Mouse (Mus musculus) right cerebral cortex, postnatal 25 days (tissue): ENCODE results near the gene 6430628N08Rik.

Source experiments
- DNase-seq: peaks from one replicate; pipeline ENCODE4 v3.0.0; 2022

Gene 6430628N08Rik

GRCm38 (mm10) chr4:115890553-115890952 is at the start of gene 6430628N08Rik:
TSS of gene 6430628N08Rik (plus strand) at chr4:115890665.
- no peak for DNase-seq

GRCm38 (mm10) chr4:115840842-115841241 is 49.6 kb upstream of the 6430628N08Rik start:
- DNase-seq = no peak

GRCm38 (mm10) chr4:115846656-115847055 is 43.8 kb upstream of the 6430628N08Rik start:
- no peak for DNase-seq

GRCm38 (mm10) chr4:115847377-115847776 is 43.1 kb upstream of the 6430628N08Rik start:
- DNase-seq = no peak

- DNase-seq = no peak
Observed at GRCm38 (mm10) chr4:115848083-115848482, 42.4 kb upstream of the 6430628N08Rik start.

- DNase-seq = no peak
Observed at GRCm38 (mm10) chr4:115848990-115849677, 41.3 kb upstream of the 6430628N08Rik start.

GRCm38 (mm10) chr4:115850111-115850510 is 40.4 kb upstream of the 6430628N08Rik start:
- no peak for DNase-seq

- DNase-seq = no peak
Observed at GRCm38 (mm10) chr4:115850631-115851030, 39.8 kb upstream of the 6430628N08Rik start.

- DNase-seq = no peak
Observed at GRCm38 (mm10) chr4:115851569-115851968, 38.9 kb upstream of the 6430628N08Rik start.

GRCm38 (mm10) chr4:115855100-115855499 is 35.4 kb upstream of the 6430628N08Rik start:
- DNase-seq = no peak

GRCm38 (mm10) chr4:115855609-115856008 is 34.9 kb upstream of the 6430628N08Rik start:
- no peak for DNase-seq

GRCm38 (mm10) chr4:115856282-115856681 is 34.2 kb upstream of the 6430628N08Rik start:
- no peak for DNase-seq

- no peak for DNase-seq
Observed at GRCm38 (mm10) chr4:115857293-115857883, 33.1 kb upstream of the 6430628N08Rik start.

- no peak for DNase-seq
Observed at GRCm38 (mm10) chr4:115863352-115863751, 27.1 kb upstream of the 6430628N08Rik start.

- DNase-seq = no peak
Observed at GRCm38 (mm10) chr4:115863880-115864279, 26.6 kb upstream of the 6430628N08Rik start.

GRCm38 (mm10) chr4:115869512-115870210 is 20.8 kb upstream of the 6430628N08Rik start:
- DNase-seq = no peak

- no peak for DNase-seq
Observed at GRCm38 (mm10) chr4:115873231-115873630, 17.2 kb upstream of the 6430628N08Rik start.

GRCm38 (mm10) chr4:115878216-115878678 is 12.2 kb upstream of the 6430628N08Rik start:
- DNase-seq = no peak

GRCm38 (mm10) chr4:115878828-115879227 is 11.6 kb upstream of the 6430628N08Rik start:
- no peak for DNase-seq

- no peak for DNase-seq
Observed at GRCm38 (mm10) chr4:115881183-115881582, 9.3 kb upstream of the 6430628N08Rik start.

- DNase-seq = no peak
Observed at GRCm38 (mm10) chr4:115882195-115882594, 8.3 kb upstream of the 6430628N08Rik start.

GRCm38 (mm10) chr4:115884022-115884421 is 6.4 kb upstream of the 6430628N08Rik start, which contains the start of gene Kncn:
TSS of gene Kncn (plus strand) at chr4:115884400.
- DNase-seq = no peak

- DNase-seq = peak; percentile 36
Observed at GRCm38 (mm10) chr4:115885846-115886245, 4.6 kb upstream of the 6430628N08Rik start.

GRCm38 (mm10) chr4:115886875-115887274 is 3.6 kb upstream of the 6430628N08Rik start:
- no peak for DNase-seq
